Mouse (Mus musculus): ENCODE data around the gene Chn1.

The Chn1 gene

DNA sequence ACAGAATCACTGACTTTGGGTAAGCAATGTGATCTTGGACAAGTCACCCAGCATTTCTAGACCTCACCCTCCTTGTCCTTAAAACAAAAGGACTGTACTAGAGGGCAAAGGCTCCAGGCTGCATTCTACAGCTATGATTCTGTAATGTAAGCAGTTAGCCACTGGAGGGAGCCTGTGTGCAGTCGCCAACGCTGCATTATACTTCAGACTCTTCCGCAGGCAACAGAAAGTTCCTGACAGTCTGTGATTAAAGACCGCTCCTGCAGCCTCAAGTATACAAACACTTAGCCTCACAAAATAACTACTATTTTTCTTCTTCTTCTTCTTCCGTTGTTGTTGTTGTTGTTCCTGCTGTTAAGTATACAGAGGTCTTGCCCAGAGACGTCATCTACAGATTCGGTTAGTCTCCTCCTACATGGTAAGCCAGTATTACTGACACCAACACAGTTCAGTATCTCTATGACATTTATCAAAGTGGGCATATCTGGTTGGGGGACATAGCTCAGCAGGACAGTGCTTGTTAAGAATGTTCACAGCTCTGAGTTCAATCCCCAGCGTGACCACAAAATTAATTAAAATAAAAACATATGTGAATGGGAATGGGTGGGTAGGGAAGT, 208.0 kb downstream of the Chn1 start:
- in situ Hi-C loops (cut with MboI; ENCODE audit: low sequenced_read_pairs): no loop called here

DNA sequence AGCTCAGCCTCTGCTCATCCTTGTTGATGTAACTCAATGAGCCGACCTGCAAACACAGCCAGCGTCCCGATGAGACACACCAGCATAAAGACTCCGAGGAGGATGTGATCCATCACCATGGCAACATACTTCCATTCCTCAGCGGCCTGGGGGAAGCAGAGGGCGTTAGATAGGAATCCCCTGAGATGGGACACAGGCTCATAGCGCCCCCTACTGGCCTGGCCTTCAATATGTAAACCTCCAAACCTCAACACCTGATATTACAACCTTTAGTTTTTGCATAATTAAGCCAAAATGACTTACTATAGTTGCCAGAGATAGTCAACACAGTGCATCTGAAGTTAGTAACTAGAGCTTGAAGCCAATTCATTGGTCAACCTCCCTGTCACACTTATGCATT, 209.0 kb downstream of the Chn1 start:
- in situ Hi-C loops (cut with MboI; ENCODE audit: low sequenced_read_pairs): no loop called here

GRCm38 (mm10) chr2:73563690-73564089, 211.5 kb downstream of the Chn1 start:
- in situ Hi-C loops (cut with MboI; ENCODE audit: low sequenced_read_pairs): no loop called here

GRCm38 (mm10) chr2:73562656-73563055, 212.5 kb downstream of the Chn1 start:
- in situ Hi-C loops (cut with MboI; ENCODE audit: low sequenced_read_pairs): no loop called here

DNA sequence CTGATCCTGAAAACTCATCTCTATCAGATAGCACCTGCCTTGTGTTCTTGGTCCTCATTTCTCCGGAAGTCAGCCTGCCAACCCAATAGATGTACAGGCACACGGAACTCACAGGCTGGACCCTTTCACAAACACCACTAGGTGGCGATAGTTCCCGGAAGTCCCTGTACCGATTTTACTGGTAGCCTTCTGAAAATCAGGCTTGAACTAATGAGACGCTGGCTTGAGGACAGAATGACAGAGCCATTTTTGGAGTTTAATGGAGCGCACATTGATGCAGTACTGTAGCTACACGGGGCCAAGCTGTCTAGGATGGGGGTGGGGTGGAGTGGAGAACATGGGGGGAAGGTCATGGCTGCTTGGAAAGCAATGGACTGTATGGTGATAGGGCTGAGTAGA, 213.5 kb downstream of the Chn1 start:
- in situ Hi-C loops (cut with MboI; ENCODE audit: low sequenced_read_pairs): no loop called here

DNA sequence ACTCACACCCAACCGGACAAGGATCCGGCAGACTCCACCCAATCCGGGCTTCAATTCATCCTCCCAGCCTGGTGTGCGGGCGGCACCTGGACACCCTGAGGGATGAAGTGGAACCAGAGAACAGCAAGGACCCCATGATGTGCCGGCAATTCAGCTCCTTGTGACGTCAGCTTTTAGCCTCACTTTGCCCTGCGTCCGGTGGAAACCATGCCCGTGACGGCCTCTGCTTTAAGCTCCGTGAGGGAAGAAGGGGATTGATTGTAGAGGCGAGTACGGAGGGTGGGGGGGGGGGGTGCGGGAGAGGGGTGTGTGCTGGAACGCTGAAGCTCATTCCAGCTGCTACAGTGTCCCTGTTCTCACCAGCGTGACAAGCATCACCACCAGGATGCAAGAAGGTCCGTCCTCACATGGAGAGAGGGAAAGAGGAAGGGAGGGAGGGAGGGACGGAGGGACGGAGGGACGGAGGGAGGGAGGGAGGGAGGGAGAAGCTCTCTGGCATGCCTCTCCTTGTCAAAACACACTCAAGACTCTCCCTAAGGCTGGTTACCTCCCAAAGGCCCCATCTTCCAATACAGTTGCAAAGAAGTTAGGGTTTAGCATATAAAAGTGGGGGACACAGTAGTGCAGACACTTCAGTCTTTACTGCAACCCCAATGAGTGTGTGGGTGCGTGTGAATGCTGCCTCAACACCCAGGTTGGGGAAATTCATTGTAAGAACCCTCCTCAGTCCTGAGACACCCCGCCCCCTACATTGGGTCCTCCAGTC, 214.1 kb downstream of the Chn1 start:
- in situ Hi-C loops (cut with MboI; ENCODE audit: low sequenced_read_pairs): no loop called here
